10 mouse cellular contexts compared by ENCODE assay signal in the genomic region with DNA sequence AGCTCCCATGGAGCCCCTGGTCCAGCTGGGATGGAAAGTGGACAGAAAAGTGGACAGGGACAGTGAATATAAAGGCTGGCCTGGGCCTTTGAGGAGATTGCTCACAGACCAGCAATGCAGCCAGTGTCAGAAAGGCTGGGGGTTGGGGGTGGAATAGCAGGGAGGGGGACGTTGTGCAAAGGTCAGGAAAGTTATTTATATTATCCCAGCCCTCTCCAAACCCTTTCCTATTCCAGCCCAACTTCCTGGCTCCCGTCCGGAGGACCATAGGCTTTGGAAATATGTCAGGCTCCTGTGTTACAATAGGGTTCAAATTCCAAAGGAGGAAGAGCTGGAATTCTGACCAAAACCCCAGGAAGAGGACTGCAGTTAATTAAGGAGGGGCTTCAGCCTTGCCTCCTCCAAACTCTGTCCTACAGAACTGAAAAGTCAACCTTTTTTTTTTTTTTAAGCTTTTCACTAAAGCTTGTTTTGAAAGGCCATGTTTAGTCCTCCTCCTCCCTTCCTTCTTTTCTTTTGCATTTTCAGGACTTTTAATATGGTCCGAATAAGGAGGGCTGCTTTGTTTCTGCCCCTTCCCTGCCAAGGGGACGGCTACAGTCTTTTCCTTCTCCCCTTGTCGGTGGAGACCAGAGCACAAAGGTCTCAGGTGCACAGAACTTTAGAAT. TPM values are rescaled to one million over a fixed set of nuclear protein-coding genes. Genes with fewer than 3 reads are reported as not detected.
A peak's percentile ranks its signal among the peaks of the same experiment; 100 is the strongest.
DNase-seq lines count a peak whose midpoint lies in the region; ATAC-seq and TF ChIP-seq lines count a peak whose summit lies in the region.
"Had no signal": no experiment of that assay in that cellular context is flagged by ENCODE, and none has a peak within 500 bp of the region (broad histone marks: within the 10 kb centered on the region; RNA-seq: fewer than 3 reads in every experiment).

No protein-coding gene starts in this region.

- no peaks in the 10 kb centered on the region for H3K36me3 ChIP-seq in forebrain, embryonic 10.5 days (replicated peaks)
- H3K36me3 ChIP-seq in forebrain, embryonic 12.5 days (replicated peaks): no peaks in the 10 kb centered on the region
- no peaks in the 10 kb centered on the region for H3K36me3 ChIP-seq in neural tube, embryonic 13.5 days
- no peaks in the 10 kb centered on the region for H3K36me3 ChIP-seq in midbrain, embryonic 11.5 days (ENCODE audit: control insufficient read depth, insufficient read depth, low read length)

- intact Hi-C loops in left cerebral cortex, adult 2 months (cut with DNase I): no loop called here

- peaks cover 14% of the 10 kb centered on the region for H3K4me1 ChIP-seq in forebrain, embryonic 10.5 days
- H3K4me1 ChIP-seq in forebrain, embryonic 12.5 days: no peaks in the 10 kb centered on the region; the same call in 1 of the 2 replicates
- H3K4me1 ChIP-seq in neural tube, embryonic 13.5 days (replicated peaks): peaks cover 7% of the 10 kb centered on the region
- H3K4me1 ChIP-seq in midbrain, embryonic 11.5 days (ENCODE audit: control insufficient read depth, insufficient read depth, low read length): no peaks in the 10 kb centered on the region

- TF ChIP-seq CTCF in left cerebral cortex, adult 2 months (IDR thresholded peaks at IDR 0.05): no peak

- ATAC-seq in forebrain, embryonic 12.5 days (ENCODE audit: low FRiP score): no peak
- ATAC-seq in neural tube, embryonic 13.5 days (ENCODE audit: low read depth): no peak
- no peak for ATAC-seq in midbrain, embryonic 11.5 days (ENCODE audit: low FRiP score)

- no peaks in the 10 kb centered on the region for H3K9me3 ChIP-seq in forebrain, embryonic 10.5 days
- no peaks in the 10 kb centered on the region for H3K9me3 ChIP-seq in forebrain, embryonic 12.5 days
- no peaks in the 10 kb centered on the region for H3K9me3 ChIP-seq in neural tube, embryonic 13.5 days
- no peaks in the 10 kb centered on the region for H3K9me3 ChIP-seq in midbrain, embryonic 11.5 days (ENCODE audit: control insufficient read depth, low read length)

- H3K9ac ChIP-seq in forebrain, embryonic 12.5 days: no peak overlapping the region
- H3K9ac ChIP-seq in neural tube, embryonic 13.5 days: 0 out of 2 replicates have a peak overlapping the region, but pooled peaks have one; percentile 17
- no peak overlapping the region for H3K9ac ChIP-seq in midbrain, embryonic 11.5 days (ENCODE audit: low read length)

- H3K27ac ChIP-seq in forebrain, embryonic 10.5 days: peak overlapping the region; percentile 48
- H3K27ac ChIP-seq in forebrain, embryonic 12.5 days: no peak overlapping the region
- H3K27ac ChIP-seq in neural tube, embryonic 13.5 days (replicated peaks): 0 out of 2 replicates have a peak overlapping the region, but pooled peaks have one; percentile 46
- H3K27ac ChIP-seq in left cerebral cortex, adult 2 months: no peak overlapping the region
- no peak overlapping the region for H3K27ac ChIP-seq in midbrain, embryonic 11.5 days (ENCODE audit: low read depth, low read length)

- no peak overlapping the region for H3K4me2 ChIP-seq in forebrain, embryonic 12.5 days
- H3K4me2 ChIP-seq in neural tube, embryonic 13.5 days: no peak overlapping the region
- no peak overlapping the region for H3K4me2 ChIP-seq in midbrain, embryonic 11.5 days

- 54% methylated on average over 6 of the region's 6 CpGs for WGBS in forebrain, embryonic 10.5 days
- WGBS in forebrain, embryonic 12.5 days: 39% methylated on average over 6 of the region's 6 CpGs
- WGBS in neural tube, embryonic 13.5 days: 48% methylated on average over 6 of the region's 6 CpGs
- 42% methylated on average over 6 of the region's 6 CpGs for WGBS in midbrain, embryonic 11.5 days

- no peaks in the 10 kb centered on the region for H3K27me3 ChIP-seq in forebrain, embryonic 10.5 days (ENCODE audit: poor library complexity, severe bottlenecking)
- H3K27me3 ChIP-seq in forebrain, embryonic 12.5 days: 0 out of 2 replicates have a peak, but pooled peaks cover 2% of the 10 kb centered on the region
- peaks cover 5% of the 10 kb centered on the region; the same call in 1 of the 2 replicates for H3K27me3 ChIP-seq in neural tube, embryonic 13.5 days
- no peaks in the 10 kb centered on the region for H3K27me3 ChIP-seq in midbrain, embryonic 11.5 days (ENCODE audit: control insufficient read depth, insufficient read depth, low read length)

- no peak overlapping the region for H3K4me3 ChIP-seq in forebrain, embryonic 10.5 days
- H3K4me3 ChIP-seq in forebrain, embryonic 12.5 days (replicated peaks): no peak overlapping the region
- no peak overlapping the region for H3K4me3 ChIP-seq in neural tube, embryonic 13.5 days
- H3K4me3 ChIP-seq in left cerebral cortex, adult 2 months: no peak overlapping the region
- H3K4me3 ChIP-seq in midbrain, embryonic 11.5 days (ENCODE audit: low read depth, low read length): no peak overlapping the region

- DNase-seq in forebrain, embryonic 10.5 days (ENCODE audit: extremely low spot score, low spot score): no peak
- no peak for DNase-seq in neural tube, embryonic 10.5 days (ENCODE audit: extremely low spot score, low spot score)
- DNase-seq in kidney, postnatal 36 days: peak; percentile 27 to 37
- DNase-seq in left cerebral cortex, adult 2 months (ENCODE audit: extremely low spot score in 1 of 2, low spot score in 2 of 2): no peak
- DNase-seq in MN1 (ENCODE audit: low spot score): no peak
- DNase-seq in midbrain, embryonic 11.5 days (ENCODE audit: low spot score, missing footprints): no peak
- DNase-seq: cerebellum, adult 9-10 months had no signal

RNA-seq across cellular contexts. Expression of gene Tmem86a, which starts 7.4 kb away (rescaled TPM):
- 9.8 and 10.5 TPM in 2 replicates for polyA plus RNA-seq in forebrain, embryonic 10.5 days (2016; fragmentation: Nextera tagmentation; extraction: Ambion mirVana)
- 13.9 and 15.2 TPM in 2 replicates for polyA plus RNA-seq in forebrain, embryonic 12.5 days (2016; fragmentation: Nextera tagmentation; extraction: Ambion mirVana)
- polyA plus RNA-seq in neural tube, embryonic 13.5 days (2015; fragmentation: Nextera tagmentation; extraction: Ambion mirVana): 23.3 and 25.8 TPM in 2 replicates
- total RNA-seq in left cerebral cortex, adult 2 months (2021): 10 to 100 TPM; 12.5 to 14.7 TPM
- polyA plus RNA-seq in midbrain, embryonic 11.5 days (2014; fragmentation: Nextera tagmentation; extraction: Ambion mirVana): 9.7 and 10.0 TPM in 2 replicates

RNA-seq across cellular contexts. Expression of gene Spty2d1, which starts 34.7 kb away (rescaled TPM):
- polyA plus RNA-seq in forebrain, embryonic 10.5 days (2016; fragmentation: Nextera tagmentation; extraction: Ambion mirVana): 10.9 and 11.4 TPM in 2 replicates
- polyA plus RNA-seq in forebrain, embryonic 12.5 days (2016; fragmentation: Nextera tagmentation; extraction: Ambion mirVana): 12.3 and 13.5 TPM in 2 replicates
- 8.3 and 9.6 TPM in 2 replicates for polyA plus RNA-seq in neural tube, embryonic 13.5 days (2015; fragmentation: Nextera tagmentation; extraction: Ambion mirVana)
- total RNA-seq in left cerebral cortex, adult 2 months (2021): 10 to 100 TPM; 16.2 to 18.4 TPM
- 12.5 and 13.3 TPM in 2 replicates for polyA plus RNA-seq in midbrain, embryonic 11.5 days (2014; fragmentation: Nextera tagmentation; extraction: Ambion mirVana)

RNA-seq across cellular contexts. Expression of gene Gm9999, which starts 59.6 kb away (rescaled TPM):
- not detected in 2 replicates for polyA plus RNA-seq in forebrain, embryonic 10.5 days (2016; fragmentation: Nextera tagmentation; extraction: Ambion mirVana)
- not detected in 2 replicates for polyA plus RNA-seq in forebrain, embryonic 12.5 days (2016; fragmentation: Nextera tagmentation; extraction: Ambion mirVana)
- polyA plus RNA-seq in neural tube, embryonic 13.5 days (2015; fragmentation: Nextera tagmentation; extraction: Ambion mirVana): not detected in 2 replicates
- total RNA-seq in left cerebral cortex, adult 2 months (2021): not detected
- not detected in 2 replicates for polyA plus RNA-seq in midbrain, embryonic 11.5 days (2014; fragmentation: Nextera tagmentation; extraction: Ambion mirVana)
- total RNA-seq: neutrophil, adult 5-6 weeks had no signal

Comparison
In these comparisons a context has a peak if more than half of its experiments do, and no peak if none do; other contexts are left out.
1. H3K27ac ChIP-seq: peak in forebrain, embryonic 10.5 days (single experiment) and neural tube, embryonic 13.5 days (single experiment); none in forebrain, embryonic 12.5 days (single experiment), left cerebral cortex, adult 2 months (single experiment) and midbrain, embryonic 11.5 days (single experiment).
2. DNase-seq: peak in kidney, postnatal 36 days (2 of 2); none in forebrain, embryonic 10.5 days (single experiment), neural tube, embryonic 10.5 days (single experiment), left cerebral cortex, adult 2 months (0 of 2), MN1 (single experiment) and midbrain, embryonic 11.5 days (single experiment).